Mouse (Mus musculus) embryonic stem cell, embryonic (primary cell): ENCODE data around the gene Elk4.

Source experiments
- CTCF ChIA-PET, 4 experiments: fragments of 300-600 bp in 2 of 4; fragments of 350-600 bp in 2 of 4; sonication (Branson Sonifier 250); formaldehyde crosslinking; loops; one replicate each; lab custom pipeline; 2022; ENCODE audit warnings: inconsistent platforms in 2 of 4; lab: Charles Lee
- POLR2A ChIA-PET, 4 experiments: fragments of 300-600 bp in 2 of 4; fragments of 350-600 bp in 2 of 4; sonication (Branson Sonifier 250); formaldehyde crosslinking; loops; one replicate each; lab custom pipeline; 2022; ENCODE audit warnings: antibody characterized with exemption in 4 of 4, inconsistent platforms in 1 of 4; lab: Charles Lee

Gene Elk4

DNA sequence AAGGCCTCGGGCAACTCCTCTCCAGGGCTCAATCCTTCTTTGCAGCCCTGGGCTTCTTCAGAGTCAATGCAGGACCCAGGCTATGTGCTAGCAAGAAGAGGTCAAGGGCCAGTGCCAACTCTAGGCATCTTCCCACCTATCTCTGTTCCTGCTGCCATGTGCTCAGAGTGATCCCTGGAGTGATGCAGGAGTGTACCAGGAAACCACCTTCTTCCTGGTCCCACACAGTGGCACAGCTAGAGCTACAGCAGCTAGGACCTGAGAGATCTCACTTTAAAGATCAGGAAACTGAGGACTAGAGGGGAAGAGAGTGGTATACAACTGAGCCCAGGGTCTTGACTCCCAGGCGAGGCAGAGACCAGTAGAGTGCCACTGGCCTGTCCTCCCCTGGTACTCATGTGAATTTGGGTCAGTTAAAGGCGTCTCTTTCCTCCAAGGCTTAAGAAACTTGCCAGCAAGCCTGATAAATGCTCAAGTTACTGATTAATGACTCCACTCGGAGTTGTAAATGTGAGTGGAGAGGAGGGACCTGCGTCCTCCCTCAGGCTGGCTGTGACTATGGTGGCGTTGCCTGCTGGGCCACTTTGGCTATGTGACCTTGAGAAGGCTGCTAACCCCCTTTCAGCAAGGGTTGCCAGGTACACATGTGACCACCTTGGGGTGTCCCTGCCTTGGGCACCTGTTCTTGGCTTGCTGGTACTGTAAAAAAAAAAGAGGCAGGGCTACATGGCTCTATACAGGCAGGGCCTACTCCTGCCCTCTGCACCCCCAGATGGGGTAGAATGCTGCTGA lies 54.5 kb downstream of the Elk4 start:
- POLR2A ChIA-PET: no interaction called here
- CTCF ChIA-PET: no interaction called here

DNA sequence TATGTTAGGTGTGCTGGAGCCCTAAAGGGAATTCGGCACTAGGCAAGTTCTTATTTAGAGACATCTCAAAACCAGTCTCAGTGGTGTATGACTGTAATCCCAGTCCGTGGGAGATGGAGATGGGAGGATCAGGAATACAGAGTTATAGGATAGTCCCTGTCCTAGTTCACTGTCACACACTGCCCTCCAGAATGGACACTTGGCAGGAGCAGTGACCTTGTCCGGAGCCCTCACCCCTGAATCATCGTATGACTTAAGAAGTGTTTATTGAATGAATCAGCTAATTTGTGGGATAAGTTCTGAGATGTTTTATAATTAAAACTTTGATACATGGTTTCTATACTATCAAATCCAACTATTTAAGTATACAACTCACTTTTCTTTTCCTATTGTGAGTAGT lies 55.7 kb downstream of the Elk4 start:
- CTCF ChIA-PET: interaction anchor here in 1 of 4 experiments (0.9 kb wide), 1 partner anchor 18 kb away, joined by 3 read pairs; no protein-coding TSS in a partner anchor
- POLR2A ChIA-PET: interaction anchor here in 1 of 4 experiments (1.7 kb wide), 1 partner anchor 11 kb away, joined by 4 read pairs; no protein-coding TSS in a partner anchor

DNA sequence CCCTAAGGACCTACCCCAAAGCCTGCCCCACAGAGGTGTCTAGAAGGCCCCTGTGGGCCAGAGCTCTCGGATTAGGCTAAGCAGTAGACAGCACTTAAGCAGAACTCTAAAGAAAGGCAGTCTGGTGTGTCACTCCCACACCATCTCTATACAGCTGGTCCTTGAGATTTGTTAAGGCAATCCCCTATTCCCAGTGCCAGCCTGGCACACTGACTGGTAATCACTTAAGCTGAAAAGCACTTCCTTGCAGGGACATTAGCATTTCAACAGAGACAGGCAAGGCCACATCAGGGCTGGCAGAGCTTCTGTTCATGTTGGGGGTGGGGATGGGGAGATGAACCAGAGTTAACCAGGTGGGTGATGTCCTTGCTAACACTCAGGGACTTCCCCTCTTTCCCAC lies 57.6 kb downstream of the Elk4 start:
- ChIA-PET CTCF (interaction anchor here in 2 of 4 experiments (0.6 kb wide), 2 partner anchors 98 to 378 kb away, joined by 3 read pairs; no protein-coding TSS in a partner anchor), POLR2A (interaction anchor here in 3 of 4 experiments (0.6 to 1.6 kb wide), 5 partner anchors 12 to 116 kb away, joined by 3 to 11 read pairs (median 4); partner anchors contain the start of gene Elk4 (in 1 of the 3))

DNA sequence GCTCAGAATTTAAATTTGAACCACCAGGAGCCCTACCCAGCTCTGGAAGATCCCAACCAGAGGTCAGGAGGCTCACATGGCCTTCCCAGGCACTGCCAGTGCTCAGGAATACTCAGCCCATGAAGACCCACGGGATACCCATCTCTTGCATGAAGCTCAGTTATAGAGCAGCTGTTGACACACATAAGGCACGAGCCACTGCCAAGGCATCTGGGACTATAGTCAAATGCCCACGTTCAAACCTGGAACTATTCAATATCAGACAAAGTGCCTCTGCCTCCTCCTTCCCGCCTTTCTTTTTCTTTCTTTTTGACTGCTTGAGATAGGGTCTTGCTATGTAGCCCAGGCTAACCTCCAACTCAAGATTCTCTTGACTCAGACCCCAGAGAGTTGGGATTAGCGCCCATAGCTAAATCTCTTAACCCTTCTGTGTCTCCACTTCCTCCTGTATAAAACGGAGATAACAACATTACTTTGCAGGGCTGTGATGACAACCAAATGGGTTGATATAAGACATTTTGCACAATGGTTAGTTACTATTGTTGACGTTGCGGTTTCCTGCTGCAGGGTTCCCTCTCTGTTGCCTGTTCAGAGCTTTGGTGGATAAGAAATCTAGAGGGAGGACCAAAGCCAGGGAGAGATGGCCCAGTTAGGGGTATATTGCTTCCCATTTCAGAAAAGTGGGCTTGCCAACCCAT lies 58.2 kb downstream of the Elk4 start:
- ChIA-PET POLR2A (interaction anchor here in 2 of 4 experiments (0.8 to 1.6 kb wide), 4 partner anchors 13 to 58 kb away, joined by 3 to 11 read pairs (median 4); partner anchors contain the start of gene Elk4 (in 1 of the 2)), CTCF (interaction anchor here in 2 of 4 experiments (0.9 to 1.2 kb wide), 2 partner anchors 16 to 92 kb away, joined by 3 read pairs; no protein-coding TSS in a partner anchor)

DNA sequence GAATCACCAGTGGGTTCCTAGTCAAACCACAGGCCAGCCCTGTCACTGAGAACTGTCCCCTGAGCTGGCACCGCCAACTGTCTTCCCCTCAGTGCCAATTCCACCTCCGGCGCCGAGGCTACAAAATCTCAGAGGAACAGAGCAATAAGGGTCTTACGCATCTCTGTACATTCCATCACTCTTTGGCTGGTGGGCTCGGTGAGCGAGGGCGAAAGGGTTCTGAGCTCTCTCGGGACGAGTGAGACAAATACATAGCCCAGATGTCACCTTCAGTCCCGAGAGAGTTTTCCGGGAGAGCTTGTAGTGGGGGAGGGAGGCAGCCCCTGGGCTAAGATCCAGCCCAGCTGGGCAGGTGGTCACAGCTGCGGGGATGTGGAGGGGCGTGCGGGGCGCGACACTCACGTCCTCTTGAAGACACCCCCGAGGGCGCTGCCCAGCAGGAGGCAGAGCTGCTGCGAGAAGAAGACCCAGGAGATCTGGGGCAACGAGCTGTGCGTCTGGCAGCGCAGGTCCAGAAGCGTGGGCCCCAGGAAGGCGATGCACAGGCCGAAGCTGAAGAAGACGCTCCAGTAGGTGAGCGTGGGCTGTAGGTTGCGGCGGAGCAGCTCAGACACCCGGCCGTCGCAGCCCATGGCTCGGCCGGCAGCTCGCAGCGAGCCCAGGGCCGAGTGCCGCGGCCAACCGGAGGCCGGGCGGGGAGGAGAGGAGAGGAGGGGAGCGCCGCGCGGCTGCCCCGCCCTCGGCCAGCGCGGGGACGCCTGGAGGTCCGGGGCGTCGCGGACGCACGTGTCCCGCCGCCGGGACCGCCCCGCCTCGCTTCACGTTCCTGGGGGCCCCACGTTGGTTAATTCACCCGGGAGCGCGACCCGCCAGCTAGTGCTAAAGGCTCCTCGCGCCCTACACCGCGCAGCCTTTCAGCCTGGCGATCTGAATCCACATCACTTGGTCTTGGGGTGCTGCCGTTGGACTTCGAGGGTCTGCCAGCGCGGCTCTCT lies 60.2 kb downstream of the Elk4 start, which contains the start of gene Mfsd4a:
Mfsd4a (minus strand) TSS at position 802 of the 995 bp plus-strand sequence.
- ChIA-PET CTCF (interaction anchor here (0.5 to 1.3 kb wide), 15 partner anchors 18 to 323 kb away, joined by 3 to 11 read pairs (median 3); no protein-coding TSS in a partner anchor), POLR2A (interaction anchor here in 3 of 4 experiments (0.5 to 2.1 kb wide), 14 partner anchors 11 to 540 kb away, joined by 3 to 7 read pairs (median 4); partner anchors contain the start of genes Elk4 (in 2 of the 3) and Fam72a (in 1 of the 3))

DNA sequence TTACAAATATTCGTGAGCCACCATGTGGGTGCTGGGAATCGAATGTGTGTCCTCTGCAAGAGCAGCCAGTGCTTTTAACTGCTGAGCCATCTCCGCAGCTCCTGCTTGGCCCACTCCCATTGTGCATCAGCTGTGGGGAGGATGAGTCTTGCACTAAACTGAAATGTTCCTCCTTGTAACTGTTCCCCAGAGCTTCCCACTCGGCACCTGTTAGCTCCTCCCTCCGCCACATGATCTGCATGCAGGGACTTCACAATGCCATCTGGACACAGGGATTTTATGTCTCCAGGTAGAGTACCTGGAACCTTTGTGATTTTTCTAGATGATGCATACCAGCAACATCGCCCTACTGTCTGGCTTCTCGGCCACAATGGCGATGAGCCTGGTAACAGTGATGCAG lies 62.0 kb downstream of the Elk4 start:
- ChIA-PET POLR2A (interaction anchor here in 2 of 4 experiments (0.7 to 1.4 kb wide), 2 partner anchors 10 to 316 kb away, joined by 3 to 4 read pairs; no protein-coding TSS in a partner anchor), CTCF (no interaction called here)

DNA sequence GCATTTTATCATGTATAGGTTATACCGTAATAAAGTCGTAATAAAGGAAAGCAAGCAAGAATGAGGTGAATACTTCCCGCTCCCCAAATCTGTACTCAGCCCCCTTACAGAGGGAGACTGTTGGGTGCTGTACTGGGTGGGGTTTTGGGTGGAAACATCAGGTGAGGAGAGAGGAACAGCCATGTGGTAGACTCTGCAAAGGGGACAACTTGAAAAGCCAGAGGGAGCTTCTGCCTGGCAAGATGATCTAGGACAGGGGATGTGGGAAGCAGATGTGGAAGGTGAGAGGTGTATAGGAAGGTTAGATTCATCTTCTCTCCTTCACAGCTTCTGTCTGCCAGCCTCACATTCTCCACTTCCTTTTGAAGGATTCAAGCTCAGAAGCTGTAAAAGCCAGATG lies 63.3 kb downstream of the Elk4 start:
- ChIA-PET CTCF (interaction anchor here in 2 of 4 experiments (0.6 to 0.8 kb wide), 2 partner anchors 89 to 262 kb away, joined by 3 to 4 read pairs; no protein-coding TSS in a partner anchor), POLR2A (interaction anchor here in 2 of 4 experiments (0.6 to 1.4 kb wide), 4 partner anchors 12 to 158 kb away, joined by 3 to 4 read pairs (median 3); no protein-coding TSS in a partner anchor)

DNA sequence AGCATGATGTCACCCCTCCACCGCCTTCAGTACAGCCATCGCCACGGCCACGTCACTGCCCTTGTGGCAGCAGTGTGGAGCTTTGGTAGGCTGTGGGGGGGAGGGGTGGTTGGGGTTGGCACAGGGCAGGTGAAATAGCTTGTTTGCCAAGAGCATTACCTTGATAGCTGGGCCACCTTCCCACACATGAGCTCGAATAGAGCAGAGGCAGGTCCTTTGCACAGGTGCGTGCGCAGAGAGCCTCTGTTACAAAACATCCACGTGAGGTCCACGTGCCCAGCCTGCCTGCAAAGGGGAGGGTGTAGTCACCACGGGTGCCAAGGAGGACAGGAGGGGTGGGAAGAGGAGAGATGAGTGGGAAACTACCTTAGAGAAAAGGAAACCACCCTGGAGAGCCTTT lies 68.2 kb downstream of the Elk4 start:
- ChIA-PET CTCF (interaction anchor here in 1 of 4 experiments (0.6 kb wide), 1 partner anchor 104 kb away, joined by 5 read pairs; no protein-coding TSS in a partner anchor), POLR2A (interaction anchor here in 1 of 4 experiments (0.6 kb wide), 1 partner anchor 62 kb away, joined by 3 read pairs; no protein-coding TSS in a partner anchor)

DNA sequence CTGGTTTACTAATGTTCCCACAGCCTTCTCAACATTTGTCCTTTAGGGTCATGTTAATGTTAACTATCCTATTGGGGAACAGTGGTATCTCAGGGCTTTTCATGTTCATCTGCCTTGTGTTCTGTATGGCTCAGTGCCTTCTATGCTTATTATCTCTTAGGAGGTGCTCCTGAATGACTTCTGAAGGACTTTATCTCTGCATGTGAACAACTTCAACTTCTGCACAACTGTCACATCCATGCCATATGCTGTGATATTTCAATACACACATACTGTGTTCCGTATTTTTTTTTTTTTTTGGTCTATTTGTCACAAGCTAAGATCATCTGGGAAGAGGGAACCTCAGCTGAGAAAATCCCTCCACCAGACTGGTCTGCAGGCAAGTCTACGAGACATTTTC lies 71.0 kb downstream of the Elk4 start:
- POLR2A ChIA-PET: interaction anchor here in 1 of 4 experiments (1.0 to 2.2 kb wide), 3 partner anchors 9 to 16 kb away, joined by 4 to 6 read pairs (median 4); partner anchors contain the start of gene Mfsd4a
- CTCF ChIA-PET: no interaction called here
